Mouse (Mus musculus): ENCODE results near the gene Krt4.

Gene Krt4

DNA sequence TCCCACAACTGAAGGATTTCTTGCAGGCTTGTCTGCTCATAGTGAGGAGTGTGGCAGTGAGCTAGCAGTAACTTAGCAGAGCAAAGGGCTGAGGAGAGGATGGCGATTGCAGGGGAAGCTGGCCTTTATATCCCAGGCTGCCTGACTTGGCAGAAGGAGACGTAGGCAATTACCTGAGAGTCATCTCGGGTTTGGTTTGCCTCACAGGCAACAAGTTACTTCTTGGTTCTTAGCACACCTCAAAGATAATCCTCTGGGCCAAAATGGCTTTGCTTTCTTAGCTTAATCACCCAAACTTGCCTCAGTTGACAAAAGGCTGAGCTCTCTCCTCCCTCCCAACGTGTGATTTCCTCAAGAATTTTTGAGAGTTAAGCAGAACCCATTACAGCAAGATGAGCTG lies 31.7 kb downstream of the Krt4 start, which contains the start of gene Krt76:
TSS of gene Krt76 (minus strand) at position 101 of the 400 bp plus-strand sequence.
- DNase-seq (ENCODE audit: low spot score): no peak

DNA sequence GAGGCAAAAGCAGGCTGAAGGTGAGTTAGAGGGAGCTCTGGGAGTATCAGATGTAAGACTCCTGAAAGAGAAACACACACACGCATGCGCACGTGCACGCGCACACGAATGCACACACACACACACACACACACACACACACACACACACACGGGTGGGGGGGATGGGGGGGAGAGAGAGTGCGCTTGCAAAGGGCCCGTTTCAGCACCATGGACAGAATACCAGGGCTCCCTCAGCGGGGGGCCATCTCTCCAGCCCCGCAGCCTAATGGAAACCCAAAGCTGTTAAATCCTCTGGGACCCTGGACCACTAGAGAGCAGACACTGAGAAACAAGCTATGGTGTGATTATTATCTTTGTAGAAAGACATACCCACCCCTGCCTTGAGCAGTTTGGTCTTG lies 44.8 kb downstream of the Krt4 start:
- peak; percentile 48 for DNase-seq (ENCODE audit: low spot score)

DNA sequence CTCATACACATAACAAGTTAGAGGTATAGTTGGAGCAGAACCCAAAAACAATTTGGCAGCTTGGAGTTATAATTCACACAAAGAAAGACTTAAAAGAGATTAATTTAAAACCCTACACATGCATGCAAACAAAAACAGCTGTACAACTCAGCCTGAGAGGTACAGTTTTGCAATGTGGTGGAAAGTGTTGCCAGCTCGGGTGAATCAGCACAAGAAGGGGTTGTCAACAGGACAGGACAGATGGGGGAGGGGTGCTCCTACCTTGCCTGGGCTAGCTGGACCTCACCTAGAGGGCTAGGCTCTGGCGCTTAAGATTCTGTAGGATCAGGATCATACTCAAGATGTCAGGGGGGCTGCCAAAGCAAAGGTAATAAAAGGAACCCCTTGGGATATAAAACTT lies 46.5 kb downstream of the Krt4 start:
- no peak for DNase-seq (ENCODE audit: low spot score)

DNA sequence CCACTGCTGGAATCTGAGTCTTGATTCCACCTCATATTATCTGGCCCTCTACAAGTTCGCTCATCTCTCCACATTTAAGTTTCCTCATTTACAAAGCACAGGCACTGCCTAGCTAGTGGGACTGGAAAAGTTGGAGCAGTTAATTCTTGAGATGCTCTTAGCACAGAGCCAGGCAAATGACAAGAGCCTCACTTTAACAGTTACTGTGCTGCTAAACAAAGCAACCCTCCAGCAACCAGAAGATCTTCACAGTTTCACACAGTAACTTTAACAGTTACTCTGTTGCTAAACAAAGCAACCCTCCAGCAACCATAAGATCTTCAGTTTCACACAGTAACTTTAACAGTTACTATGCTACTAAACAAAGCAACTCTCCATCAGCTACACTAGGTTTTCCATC lies 50.2 kb downstream of the Krt4 start:
- no peak for DNase-seq (ENCODE audit: low spot score)

DNA sequence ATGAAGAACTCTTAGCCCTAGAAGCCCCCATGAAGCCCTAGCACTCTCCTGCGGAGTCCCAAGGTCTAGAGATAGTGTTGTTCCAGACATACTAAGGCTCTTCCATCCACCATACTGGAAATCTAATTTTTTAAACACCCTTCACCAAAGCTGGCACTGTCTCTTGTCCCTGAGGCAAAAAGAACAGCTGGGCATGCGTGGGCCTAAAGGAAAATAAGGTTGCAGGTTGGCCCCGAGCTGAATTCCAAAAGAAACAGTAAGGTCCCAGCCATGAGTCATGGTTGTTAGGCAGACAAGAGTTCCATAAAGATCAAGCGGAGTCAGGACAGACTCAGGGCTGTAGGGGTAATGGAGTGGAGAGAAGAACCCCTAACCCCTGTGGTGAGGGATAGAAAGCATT lies 51.3 kb downstream of the Krt4 start:
- DNase-seq (ENCODE audit: low spot score): no peak

DNA sequence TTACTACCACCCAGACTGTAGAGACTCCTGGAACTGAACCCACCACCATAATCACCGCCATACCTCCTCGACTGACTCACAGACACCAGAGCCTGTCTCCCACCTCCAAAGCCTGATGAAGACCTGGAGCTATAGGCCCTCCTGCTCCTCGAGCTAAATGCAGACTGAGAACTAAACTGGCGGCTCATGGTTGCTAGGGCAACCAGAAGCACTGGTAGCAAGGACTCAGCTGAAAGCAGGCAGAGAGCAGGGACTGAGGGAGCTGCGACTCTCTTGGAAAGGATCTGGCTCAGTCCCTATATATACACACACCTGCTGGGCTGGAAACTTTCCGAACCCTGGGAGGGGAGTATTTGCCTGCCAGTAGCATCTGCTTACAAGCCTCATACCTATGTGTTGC lies 55.1 kb downstream of the Krt4 start, which contains the start of gene Krt77:
TSS of gene Krt77 (minus strand) at position 275 of the 400 bp plus-strand sequence.
- DNase-seq (ENCODE audit: low spot score): no peak

All from testis, postnatal 10 days (tissue).